In genomic region chr13:102688121-102688520, GRCm38 (mm10) we compare ENCODE assay signal across 25 mouse cellular contexts. TPM values are rescaled to one million over a fixed set of nuclear protein-coding genes. Genes with fewer than 3 reads are reported as not detected.
DNase-seq lines count a peak whose midpoint lies in the region; ATAC-seq and TF ChIP-seq lines count a peak whose summit lies in the region.
"Had no signal": no experiment of that assay in that cellular context is flagged by ENCODE, and none has a peak within 500 bp of the region (broad histone marks: within the 10 kb centered on the region; RNA-seq: fewer than 3 reads in every experiment).

No protein-coding gene starts in this region.

- intact Hi-C loops in heart, adult 2 months (cut with DNase I) = no loop called here

- H3K27me3 ChIP-seq in heart, adult 2 months (ENCODE audit: control insufficient read depth, insufficient read depth, low read length) = no peaks in the 10 kb centered on the region
- H3K27me3 ChIP-seq in forebrain, embryonic 13.5 days = no peaks in the 10 kb centered on the region
- H3K27me3 ChIP-seq: intestine, embryonic 15.5 days; midbrain, embryonic 15.5 days; Patski had no signal

- TF ChIP-seq CTCF in heart, adult 2 months (IDR thresholded peaks at IDR 0.05) = no peak
- no peak for TF ChIP-seq CTCF in lung, adult 2 months (IDR thresholded peaks at IDR 0.05; ENCODE audit: insufficient read depth, low read length)

- no peak overlapping the region for H3K9ac ChIP-seq in heart, adult 2 months (ENCODE audit: low read depth, low read length)
- no peak overlapping the region for H3K9ac ChIP-seq in forebrain, embryonic 13.5 days
- H3K9ac ChIP-seq: intestine, embryonic 15.5 days; midbrain, embryonic 15.5 days had no signal

- no peaks in the 10 kb centered on the region for H3K9me3 ChIP-seq in forebrain, embryonic 13.5 days (replicated peaks)
- H3K9me3 ChIP-seq: hindbrain, embryonic 10.5 days; intestine, embryonic 15.5 days; midbrain, embryonic 10.5 days; midbrain, embryonic 15.5 days had no signal

- ATAC-seq in granulocyte monocyte progenitor cell, adult 5-6 weeks (replicated peaks; ENCODE audit: poor library complexity, severe bottlenecking) = peak; percentile 66
- ATAC-seq in monocyte, adult 5-6 weeks (replicated peaks; ENCODE audit: insufficient number of reproducible peaks, low FRiP score, low TSS enrichment, poor library complexity, severe bottlenecking) = peak; percentile 50
- ATAC-seq in forebrain, embryonic 13.5 days = no peak
- ATAC-seq: hindbrain, postnatal 0 days; intestine, embryonic 15.5 days; midbrain, embryonic 15.5 days; Patski had no signal

- H3K36me3 ChIP-seq in heart, adult 2 months (ENCODE audit: control insufficient read depth, insufficient read depth, low read length) = peaks cover 2% of the 10 kb centered on the region; the same call in 1 of the 2 replicates
- H3K36me3 ChIP-seq in forebrain, embryonic 13.5 days (ENCODE audit: poor library complexity, severe bottlenecking) = no peaks in the 10 kb centered on the region
- H3K36me3 ChIP-seq: hindbrain, embryonic 10.5 days; intestine, embryonic 15.5 days; midbrain, embryonic 10.5 days; midbrain, embryonic 15.5 days had no signal

- peak; percentile 85 for DNase-seq in heart, adult 11 months
- DNase-seq in heart, adult 2 months = no peak
- peak; percentile 38 for DNase-seq in lung, postnatal 10 days
- DNase-seq in lung, adult 2 months = no peak
- DNase-seq in gastrocnemius, postnatal 10 days = no peak
- DNase-seq: adrenal gland, postnatal 25 days; cerebellum, adult 18-20 months; cerebellum, postnatal 10 days; gastrocnemius, postnatal 25 days; heart, postnatal 14 days; kidney, adult 8-10 months; kidney, postnatal 10 days; liver; right cerebral cortex, adult 18-20 months; thymus, postnatal 4 days had no signal

- TF ChIP-seq EP300 in heart, adult 2 months (IDR thresholded peaks at IDR 0.05; ENCODE audit: insufficient read depth, low read depth, low read length) = no peak

- H3K79me2 ChIP-seq in heart, adult 2 months (replicated peaks; ENCODE audit: control insufficient read depth, insufficient read depth, low read length) = no peaks in the 10 kb centered on the region

- 65% methylated on average over 1 of the region's 1 CpGs for WGBS in heart, adult 2 months
- WGBS in lung, adult 2 months = 72% methylated on average over 1 of the region's 1 CpGs
- 94% methylated on average over 1 of the region's 1 CpGs for WGBS in forebrain, embryonic 13.5 days

- no peak overlapping the region for H3K4me3 ChIP-seq in heart, adult 2 months
- H3K4me3 ChIP-seq in lung, adult 2 months (replicated peaks; ENCODE audit: extremely low read depth, low read depth, low read length) = no peak overlapping the region
- H3K4me3 ChIP-seq in forebrain, embryonic 13.5 days = no peak overlapping the region
- H3K4me3 ChIP-seq: erythroblast, embryonic 14.5 days; hindbrain, embryonic 10.5 days; intestine, embryonic 15.5 days; midbrain, embryonic 10.5 days; midbrain, embryonic 15.5 days had no signal

- peaks cover 4% of the 10 kb centered on the region for H3K4me1 ChIP-seq in heart, adult 2 months (ENCODE audit: control insufficient read depth, insufficient read depth, low read length)
- peaks cover 5% of the 10 kb centered on the region for H3K4me1 ChIP-seq in lung, adult 2 months (ENCODE audit: control insufficient read depth, insufficient read depth, low read length)
- H3K4me1 ChIP-seq in forebrain, embryonic 13.5 days = peaks cover 14% of the 10 kb centered on the region
- H3K4me1 ChIP-seq: intestine, embryonic 15.5 days; midbrain, embryonic 10.5 days had no signal

- no peak overlapping the region for H3K4me2 ChIP-seq in forebrain, embryonic 13.5 days
- H3K4me2 ChIP-seq: intestine, embryonic 15.5 days; midbrain, embryonic 15.5 days had no signal

- TF ChIP-seq POLR2A in heart, adult 2 months (IDR thresholded peaks at IDR 0.05; ENCODE audit: insufficient read depth, low read depth, low read length) = no peak
- TF ChIP-seq POLR2A in lung, adult 2 months (IDR thresholded peaks at IDR 0.05; ENCODE audit: borderline replicate concordance, extremely low read depth, low read depth, low read length) = no peak

- no peak overlapping the region for H3K27ac ChIP-seq in heart, adult 2 months
- H3K27ac ChIP-seq in forebrain, embryonic 13.5 days = no peak overlapping the region
- H3K27ac ChIP-seq: hindbrain, embryonic 10.5 days; hindbrain, postnatal 0 days; intestine, embryonic 15.5 days; midbrain, embryonic 10.5 days; midbrain, embryonic 15.5 days had no signal

RNA-seq across cellular contexts. Expression of gene Cd180, which starts 5.2 kb away (rescaled TPM):
- 1 to 10 TPM in 1 of 2 experiments, under 1 TPM in 1; 0.32 to 1.6 TPM for total RNA-seq in heart, adult 2 months (2021)
- 0.70 and 1.3 TPM in 2 replicates for polyA plus RNA-seq in heart, adult 2 months (2012; rRNA removed)
- polyA plus RNA-seq in lung, adult 2 months (2012; rRNA removed) = 2.8 and 3.9 TPM in 2 replicates
- total RNA-seq in granulocyte monocyte progenitor cell, adult 5-6 weeks (2014; fragmentation: Nextera tagmentation) = 32.1 and 37.9 TPM in 2 replicates
- total RNA-seq in granulocyte monocyte progenitor cell, adult 5-6 weeks (2017) = 6.6 and 22.1 TPM in 2 replicates
- 60.8 to 97.0 TPM (median 66.2 TPM) in 3 replicates for total RNA-seq in monocyte, adult 5-6 weeks (2017)
- 0.38 and 0.40 TPM in 2 replicates for polyA plus RNA-seq in forebrain, embryonic 13.5 days (2015; fragmentation: Nextera tagmentation; extraction: Ambion mirVana)
- total RNA-seq in gastrocnemius, postnatal 10 days (2021) = 1 to 10 TPM; 1.2 to 1.4 TPM
- polyA plus RNA-seq: erythroblast, embryonic 14.5 days; Patski had no signal

Comparison
In these comparisons a context has a peak if more than half of its experiments do, and no peak if none do; other contexts are left out.
1. DNase-seq: peak in heart, adult 11 months (single experiment) and lung, postnatal 10 days (single experiment); none in heart, adult 2 months (0 of 2), lung, adult 2 months (single experiment) and gastrocnemius, postnatal 10 days (single experiment).